Mouse (Mus musculus) heart, adult 2 months (tissue): ENCODE data around the gene Ezh1.

Experiments used
- CTCF ChIP-seq: fragments of 200-600 bp; IDR thresholded peaks from 2 replicates; pipeline ENCODE4 v1.8.1; 2022; ENCODE audit warnings: antibody characterized with exemption, mild to moderate bottlenecking, moderate library complexity
- EP300 ChIP-seq: fragments of 200-500 bp; IDR thresholded peaks from 2 replicates; pipeline ENCODE4 v1.6.1; 2011; ENCODE audit warnings: low read depth, low read length, control low read depth; ENCODE audit not compliant: insufficient read depth
- POLR2A ChIP-seq: fragments of 200-500 bp; IDR thresholded peaks from 2 replicates; pipeline ENCODE4 v1.6.1; 2011; ENCODE audit warnings: mild to moderate bottlenecking, low read depth, low read length, control low read depth; ENCODE audit not compliant: insufficient read depth

DNA sequence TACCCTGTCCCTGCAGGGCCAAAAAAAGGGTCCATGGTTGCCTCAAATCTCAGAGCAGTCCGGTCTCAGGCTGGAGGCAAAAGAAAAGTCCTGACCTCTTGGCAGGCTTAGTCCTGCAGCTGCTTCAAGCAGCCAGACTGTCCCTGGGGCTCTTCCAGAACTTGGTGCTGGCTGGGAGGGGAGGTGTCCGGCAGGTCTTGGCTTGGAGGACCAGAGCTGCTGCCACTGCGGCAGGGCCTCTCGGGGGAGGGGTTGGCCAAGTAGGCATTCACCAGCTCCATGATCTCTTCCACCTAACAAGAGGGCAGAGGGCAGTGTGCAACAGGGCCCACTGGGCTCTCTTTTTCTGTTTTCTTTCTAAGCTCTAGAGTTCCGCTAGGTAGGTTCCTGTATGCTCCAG is 63.5 kb downstream of the Ezh1 start:
- TF ChIP-seq EP300 = 0 out of 2 replicates have a peak, but pooled peaks have one; percentile 49
- no peak for TF ChIP-seq CTCF
- TF ChIP-seq POLR2A = peak; percentile 6; the same call in 1 of the 2 replicates
